Mouse (Mus musculus) embryonic facial prominence, embryonic 14.5 days (tissue): ENCODE data around the gene Prss12. TPM values are rescaled to one million over a fixed set of nuclear protein-coding genes. Genes with fewer than 3 reads are reported as not detected.
A peak's percentile ranks its signal among the peaks of the same experiment; 100 is the strongest.
"Not testable (repeated sequence)": the region's sequence is repeated elsewhere in the genome, so short reads cannot be mapped to it uniquely, and the experiment has no call there.

Experiments used
- ATAC-seq: fragments of 200-750 bp; cut with Nextera tagmentation; 2 replicates; pipeline ENCODE4 v1.8.0; 2017; ENCODE audit warnings: low read depth, moderate number of reproducible peaks, moderate TSS enrichment
- DNase-seq: peaks from one replicate; pipeline ENCODE4 v3.0.0-alpha.2; 2015; ENCODE audit warnings: low spot score
- H3K27ac ChIP-seq: fragments of 300-500 bp; sonication (generic); replicated peaks from 2 replicates; pipeline ENCODE4 v1.5.1; 2014; ENCODE audit warnings: low read depth, mild to moderate bottlenecking, low read length, moderate library complexity
- H3K27me3 ChIP-seq: fragments of 300-500 bp; sonication (generic); replicated peaks from 2 replicates; pipeline ENCODE4 v1.6.1; 2014; ENCODE audit warnings: low read length; ENCODE audit not compliant: control insufficient read depth, insufficient read depth
- H3K36me3 ChIP-seq: fragments of 300-500 bp; sonication (generic); 2 replicates; pipeline ENCODE4 v1.6.1; 2014; ENCODE audit warnings: low read length, mixed read lengths; ENCODE audit not compliant: control insufficient read depth, insufficient read depth
- H3K4me1 ChIP-seq: fragments of 300-500 bp; sonication (generic); 2 replicates; pipeline ENCODE4 v1.6.1; 2014; ENCODE audit warnings: antibody characterized with exemption, low read length; ENCODE audit not compliant: control insufficient read depth, insufficient read depth
- H3K4me2 ChIP-seq: fragments of 300-500 bp; sonication (generic); 2 replicates; pipeline ENCODE4 v1.6.1; 2014; ENCODE audit warnings: low read depth, mild to moderate bottlenecking, low read length, moderate library complexity, mixed read lengths
- H3K4me3 ChIP-seq: fragments of 300-500 bp; sonication (generic); 2 replicates; pipeline ENCODE4 v1.5.1; 2014; ENCODE audit warnings: low read depth, mild to moderate bottlenecking, low read length
- H3K9ac ChIP-seq: fragments of 300-500 bp; sonication (generic); 2 replicates; pipeline ENCODE4 v1.6.1; 2014; ENCODE audit warnings: low read depth, mild to moderate bottlenecking, low read length, moderate library complexity, mixed read lengths
- H3K9me3 ChIP-seq: fragments of 300-500 bp; sonication (generic); 2 replicates; pipeline ENCODE4 v1.6.1; 2016; ENCODE audit warnings: low read length; ENCODE audit not compliant: control insufficient read depth
- WGBS: fragments of 180-500 bp; shearing (Covaris S2); extraction: QIAGEN DNeasy Blood & Tissue Kit; methylation state at CpG from one replicate; pipeline ENCODE4 v1.1.7; 2014; 5-methylcytosine and 5-hydroxymethylcytosine counted together
- polyA plus RNA-seq: library from polyadenylated mRNA; unstranded; fragments of >200 nt; fragmentation: Nextera tagmentation; extraction: Ambion mirVana; gene quantifications from 2 replicates; pipeline ENCODE4 v1.2.1, GENCODE M21; 2014

Gene Prss12
- polyA plus RNA-seq, 1 experiment from 2014 or later: 27.9 TPM

GRCm38 (mm10) chr3:123495088-123495487 lies 48.4 kb downstream of the Prss12 start:
- ATAC-seq (no peak), DNase-seq (no peak)
- Histone ChIP-seq H3K4me1 (0 out of 2 replicates have a peak, but pooled peaks cover 7% of the 10 kb centered on the region), H3K9me3 (no peaks in the 10 kb centered on the region), H3K4me2 (no peak overlapping the region), H3K27ac (no peak overlapping the region), H3K9ac (no peak overlapping the region), H3K36me3 (no peaks in the 10 kb centered on the region), H3K4me3 (no peak overlapping the region), H3K27me3 (no peaks in the 10 kb centered on the region)
- 68% methylated on average over 6 of the region's 6 CpGs for WGBS

- H3K27ac ChIP-seq: no peak overlapping the region
- WGBS: 62% methylated on average over 5 of the region's 5 CpGs
Observed at GRCm38 (mm10) chr3:123498787-123499186, 52.1 kb downstream of the Prss12 start.

GRCm38 (mm10) chr3:123501798-123502197 lies 55.1 kb downstream of the Prss12 start:
- not testable (repeated sequence) for DNase-seq, H3K9ac ChIP-seq, H3K27me3 ChIP-seq, H3K36me3 ChIP-seq, H3K9me3 ChIP-seq, H3K4me3 ChIP-seq, H3K4me1 ChIP-seq, ATAC-seq, H3K4me2 ChIP-seq, H3K27ac ChIP-seq
- 83% methylated on average over 2 of the region's 2 CpGs for WGBS

More at GRCm38 (mm10) chr3:123498787-123499186, 52.1 kb downstream of the Prss12 start:
- Histone ChIP-seq H3K9ac (no peak overlapping the region), H3K27me3 (no peaks in the 10 kb centered on the region), H3K4me1 (0 out of 2 replicates have a peak, but pooled peaks cover 7% of the 10 kb centered on the region), H3K4me3 (no peak overlapping the region), H3K36me3 (no peaks in the 10 kb centered on the region), H3K9me3 (no peaks in the 10 kb centered on the region), H3K4me2 (no peak overlapping the region)
- peak; percentile 58 for DNase-seq
- ATAC-seq: no peak

GRCm38 (mm10) chr3:123503943-123504342 lies 57.2 kb downstream of the Prss12 start:
- no peak overlapping the region for H3K4me2 ChIP-seq
- no peaks in the 10 kb centered on the region for H3K27me3 ChIP-seq
- 0 out of 2 replicates have a peak, but pooled peaks cover 7% of the 10 kb centered on the region for H3K4me1 ChIP-seq
- H3K9me3 ChIP-seq: no peaks in the 10 kb centered on the region
- ATAC-seq (no peak), DNase-seq (no peak)
- H3K27ac ChIP-seq: no peak overlapping the region
- 75% methylated on average over 6 of the region's 6 CpGs for WGBS
- no peak overlapping the region for H3K4me3 ChIP-seq
- H3K36me3 ChIP-seq: peaks cover 12% of the 10 kb centered on the region
- H3K9ac ChIP-seq: no peak overlapping the region

DNA sequence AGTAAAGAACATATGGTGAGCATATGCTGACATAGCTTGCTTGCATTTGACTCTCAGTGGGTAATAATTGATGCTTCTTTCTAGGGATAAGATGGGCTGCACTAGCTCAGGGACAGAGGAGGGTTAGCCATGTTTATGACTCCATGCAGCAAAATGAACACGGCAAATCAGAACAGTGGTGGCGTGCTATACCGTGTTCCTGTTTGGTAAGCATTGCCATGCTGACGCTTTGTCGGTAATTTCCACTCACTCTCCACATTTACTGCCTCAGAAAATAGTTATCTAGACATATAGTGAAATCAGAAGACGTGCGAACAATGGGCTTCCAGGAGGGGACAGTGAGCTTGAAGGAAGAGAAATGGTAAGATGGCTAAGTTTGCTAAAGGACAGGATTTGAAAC lies 58.1 kb downstream of the Prss12 start:
- Histone ChIP-seq H3K27ac (no peak overlapping the region; the same call in 1 of the 2 replicates), H3K9me3 (no peaks in the 10 kb centered on the region), H3K4me3 (no peak overlapping the region), H3K4me2 (no peak overlapping the region), H3K9ac (no peak overlapping the region), H3K4me1 (peaks cover 11% of the 10 kb centered on the region; the same call in 1 of the 2 replicates), H3K36me3 (peaks cover 12% of the 10 kb centered on the region), H3K27me3 (no peaks in the 10 kb centered on the region)
- no peak for ATAC-seq
- WGBS: 80% methylated on average over 7 of the region's 7 CpGs
- DNase-seq: no peak

DNA sequence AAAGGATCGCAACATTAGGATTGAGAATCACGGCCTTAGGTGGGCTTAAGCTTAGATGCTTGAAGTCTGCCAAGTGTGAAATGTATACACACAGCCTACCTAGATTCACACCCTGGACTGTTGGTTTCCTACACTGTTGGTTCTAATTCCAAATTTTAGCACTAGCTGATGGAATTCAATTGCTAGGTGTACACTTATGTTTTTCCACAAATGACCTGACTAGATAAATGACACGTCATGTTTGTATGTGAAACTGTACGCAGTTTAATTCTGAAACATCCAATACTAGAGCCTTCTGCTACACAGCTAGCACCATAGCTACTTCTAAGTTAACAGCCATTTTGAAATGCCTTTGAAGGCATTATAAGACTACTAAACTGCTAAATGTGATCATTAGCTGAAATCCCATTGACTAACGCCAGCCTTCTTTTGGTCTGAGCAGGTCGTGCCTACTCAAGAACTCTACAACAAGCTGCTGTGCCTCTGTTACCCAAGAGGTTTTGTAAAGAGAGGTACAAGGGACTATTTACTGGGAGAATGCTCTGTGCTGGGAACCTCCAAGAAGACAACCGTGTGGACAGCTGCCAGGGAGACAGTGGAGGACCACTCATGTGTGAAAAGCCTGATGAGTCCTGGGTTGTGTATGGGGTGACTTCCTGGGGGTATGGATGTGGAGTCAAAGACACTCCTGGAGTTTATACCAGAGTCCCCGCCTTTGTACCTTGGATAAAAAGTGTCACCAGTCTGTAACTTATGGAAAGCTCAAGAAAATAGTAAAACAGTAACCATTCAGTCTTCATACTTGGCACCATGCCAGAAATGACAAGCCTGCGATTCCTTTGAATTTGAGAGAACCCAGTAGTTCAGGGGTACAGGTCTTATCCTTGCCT lies 59.3 kb downstream of the Prss12 start:
- no peak overlapping the region for H3K9ac ChIP-seq
- peaks cover 10% of the 10 kb centered on the region; the same call in 1 of the 2 replicates for H3K4me1 ChIP-seq
- H3K4me3 ChIP-seq: no peak overlapping the region
- peak overlapping the region; percentile 69 for H3K4me2 ChIP-seq
- no peaks in the 10 kb centered on the region for H3K27me3 ChIP-seq
- H3K9me3 ChIP-seq: no peaks in the 10 kb centered on the region
- 48% methylated on average over 9 of the region's 9 CpGs for WGBS
- DNase-seq (peak; percentile 24), ATAC-seq (no peak)
- H3K27ac ChIP-seq: no peak overlapping the region
- peaks cover 12% of the 10 kb centered on the region for H3K36me3 ChIP-seq

GRCm38 (mm10) chr3:123506699-123507662 lies 60.3 kb downstream of the Prss12 start:
- H3K36me3 ChIP-seq: peaks cover 12% of the 10 kb centered on the region
- 7% methylated on average over 6 of the region's 6 CpGs for WGBS
- peak; percentile 68 for DNase-seq
- H3K4me2 ChIP-seq: peak overlapping the region; percentile 69
- no peaks in the 10 kb centered on the region for H3K9me3 ChIP-seq
- H3K27ac ChIP-seq: peak overlapping the region; percentile 81
- no peaks in the 10 kb centered on the region for H3K27me3 ChIP-seq
- peak overlapping the region; percentile 85 for H3K4me3 ChIP-seq
- peaks cover 10% of the 10 kb centered on the region; the same call in 1 of the 2 replicates for H3K4me1 ChIP-seq
- H3K9ac ChIP-seq: peak overlapping the region; percentile 89
- ATAC-seq: no peak

GRCm38 (mm10) chr3:123507663-123508055 lies 60.9 kb downstream of the Prss12 start:
- Histone ChIP-seq H3K4me3 (peak overlapping the region; percentile 85), H3K4me2 (peak overlapping the region; percentile 69), H3K9ac (peak overlapping the region; percentile 89), H3K4me1 (peaks cover 10% of the 10 kb centered on the region; the same call in 1 of the 2 replicates), H3K27me3 (no peaks in the 10 kb centered on the region), H3K36me3 (peaks cover 12% of the 10 kb centered on the region), H3K27ac (peak overlapping the region; percentile 81), H3K9me3 (no peaks in the 10 kb centered on the region)
- no peak for DNase-seq
- under 1% methylated on average over 10 of the region's 10 CpGs for WGBS
- no peak for ATAC-seq
